Mouse (Mus musculus): ENCODE results near the gene Nfatc2. TPM values are rescaled to one million over a fixed set of nuclear protein-coding genes. Genes with fewer than 3 reads are reported as not detected.
A peak's percentile ranks its signal among the peaks of the same experiment; 100 is the strongest.

Nfatc2 gene
- polyA plus RNA-seq, 1 experiment from 2014 or later, result 2.6 TPM

GRCm38 (mm10) chr2:168573866-168574265, 27.6 kb downstream of the Nfatc2 start:
- Histone ChIP-seq H3K9ac (replicated peaks; ENCODE audit: low read length) (no peak overlapping the region), H3K9me3 (ENCODE audit: low read length) (0 out of 2 replicates have a peak, but pooled peaks cover 3% of the 10 kb centered on the region), H3K4me2 (replicated peaks; ENCODE audit: low read depth, low read length) (no peak overlapping the region), H3K4me1 (ENCODE audit: insufficient read depth, low read length) (peaks cover 29% of the 10 kb centered on the region), H3K27me3 (ENCODE audit: insufficient read depth, low read length) (no peaks in the 10 kb centered on the region), H3K36me3 (ENCODE audit: insufficient read depth, low read length) (peaks cover 7% of the 10 kb centered on the region; the same call in 1 of the 2 replicates), H3K27ac (ENCODE audit: low read length) (no peak overlapping the region; the same call in 1 of the 2 replicates), H3K4me3 (ENCODE audit: low read length) (no peak overlapping the region)
- 71% methylated on average over 3 of the region's 3 CpGs for WGBS
- ATAC-seq (ENCODE audit: low FRiP score, low TSS enrichment), result no peak

GRCm38 (mm10) chr2:168571241-168571640, 30.2 kb downstream of the Nfatc2 start:
- no peak overlapping the region for H3K27ac ChIP-seq (ENCODE audit: low read length)
- WGBS, result 94% methylated on average over 32 of the region's 32 CpGs
- no peak for ATAC-seq (ENCODE audit: low FRiP score, low TSS enrichment)
- 0 out of 2 replicates have a peak, but pooled peaks cover 7% of the 10 kb centered on the region for H3K9me3 ChIP-seq (ENCODE audit: low read length)
- no peaks in the 10 kb centered on the region for H3K27me3 ChIP-seq (ENCODE audit: insufficient read depth, low read length)
- H3K9ac ChIP-seq (replicated peaks; ENCODE audit: low read length), result no peak overlapping the region
- H3K4me2 ChIP-seq (replicated peaks; ENCODE audit: low read depth, low read length), result no peak overlapping the region
- peaks cover 9% of the 10 kb centered on the region for H3K4me1 ChIP-seq (ENCODE audit: insufficient read depth, low read length)
- H3K4me3 ChIP-seq (ENCODE audit: low read length), result no peak overlapping the region
- peaks cover 13% of the 10 kb centered on the region; the same call in 1 of the 2 replicates for H3K36me3 ChIP-seq (ENCODE audit: insufficient read depth, low read length)

GRCm38 (mm10) chr2:168565538-168566253, 35.8 kb downstream of the Nfatc2 start:
- Histone ChIP-seq H3K9ac (replicated peaks; ENCODE audit: low read length) (no peak overlapping the region), H3K4me3 (ENCODE audit: low read length) (no peak overlapping the region), H3K9me3 (ENCODE audit: low read length) (0 out of 2 replicates have a peak, but pooled peaks cover 4% of the 10 kb centered on the region), H3K27me3 (ENCODE audit: insufficient read depth, low read length) (0 out of 2 replicates have a peak, but pooled peaks cover 3% of the 10 kb centered on the region), H3K4me2 (replicated peaks; ENCODE audit: low read depth, low read length) (no peak overlapping the region), H3K4me1 (ENCODE audit: insufficient read depth, low read length) (peaks cover 11% of the 10 kb centered on the region), H3K36me3 (ENCODE audit: insufficient read depth, low read length) (peaks cover 10% of the 10 kb centered on the region; the same call in 1 of the 2 replicates), H3K27ac (ENCODE audit: low read length) (no peak overlapping the region)
- 75% methylated on average over 19 of the region's 19 CpGs for WGBS
- ATAC-seq (ENCODE audit: low FRiP score, low TSS enrichment), result no peak

GRCm38 (mm10) chr2:168563184-168563583, 38.3 kb downstream of the Nfatc2 start:
- peaks cover 14% of the 10 kb centered on the region for H3K4me1 ChIP-seq (ENCODE audit: insufficient read depth, low read length)
- no peak overlapping the region for H3K4me3 ChIP-seq (ENCODE audit: low read length)
- ATAC-seq (ENCODE audit: low FRiP score, low TSS enrichment), result peak; percentile 54; the same call in 1 of the 2 replicates
- H3K9ac ChIP-seq (replicated peaks; ENCODE audit: low read length), result peak overlapping the region; percentile 11; the same call in 1 of the 2 replicates
- H3K27ac ChIP-seq (ENCODE audit: low read length), result no peak overlapping the region
- 0 out of 2 replicates have a peak, but pooled peaks cover 6% of the 10 kb centered on the region for H3K36me3 ChIP-seq (ENCODE audit: insufficient read depth, low read length)
- WGBS, result 18% methylated on average over 12 of the region's 12 CpGs
- 0 out of 2 replicates have a peak, but pooled peaks cover 4% of the 10 kb centered on the region for H3K9me3 ChIP-seq (ENCODE audit: low read length)
- H3K4me2 ChIP-seq (replicated peaks; ENCODE audit: low read depth, low read length), result no peak overlapping the region
- H3K27me3 ChIP-seq (ENCODE audit: insufficient read depth, low read length), result 0 out of 2 replicates have a peak, but pooled peaks cover 3% of the 10 kb centered on the region

- Histone ChIP-seq H3K4me3 (ENCODE audit: low read length) (no peak overlapping the region), H3K27me3 (ENCODE audit: insufficient read depth, low read length) (peaks cover 1% of the 10 kb centered on the region; the same call in 1 of the 2 replicates), H3K27ac (ENCODE audit: low read length) (no peak overlapping the region), H3K4me1 (ENCODE audit: insufficient read depth, low read length) (peaks cover 53% of the 10 kb centered on the region), H3K9me3 (ENCODE audit: low read length) (no peaks in the 10 kb centered on the region), H3K4me2 (replicated peaks; ENCODE audit: low read depth, low read length) (no peak overlapping the region), H3K36me3 (ENCODE audit: insufficient read depth, low read length) (no peaks in the 10 kb centered on the region), H3K9ac (replicated peaks; ENCODE audit: low read length) (no peak overlapping the region)
- no peak for ATAC-seq (ENCODE audit: low FRiP score, low TSS enrichment)
- 32% methylated on average over 8 of the region's 8 CpGs for WGBS
These were observed 44.4 kb downstream of the Nfatc2 start for GRCm38 (mm10) chr2:168557035-168557434.

- no peaks in the 10 kb centered on the region; the same call in 1 of the 2 replicates for H3K27me3 ChIP-seq (ENCODE audit: insufficient read depth, low read length)
- peaks cover 56% of the 10 kb centered on the region for H3K4me1 ChIP-seq (ENCODE audit: insufficient read depth, low read length)
- no peak overlapping the region for H3K4me3 ChIP-seq (ENCODE audit: low read length)
- H3K27ac ChIP-seq (ENCODE audit: low read length), result 0 out of 2 replicates have a peak overlapping the region, but pooled peaks have one; percentile 13
- 0 out of 2 replicates have a peak overlapping the region, but pooled peaks have one; percentile 3 for H3K9ac ChIP-seq (replicated peaks; ENCODE audit: low read length)
- no peak overlapping the region for H3K4me2 ChIP-seq (replicated peaks; ENCODE audit: low read depth, low read length)
- no peak for ATAC-seq (ENCODE audit: low FRiP score, low TSS enrichment)
- no peaks in the 10 kb centered on the region for H3K9me3 ChIP-seq (ENCODE audit: low read length)
- WGBS, result 49% methylated on average over 23 of the region's 23 CpGs
- H3K36me3 ChIP-seq (ENCODE audit: insufficient read depth, low read length), result no peaks in the 10 kb centered on the region
These were observed 45.4 kb downstream of the Nfatc2 start for GRCm38 (mm10) chr2:168555897-168556670.

- Histone ChIP-seq H3K9me3 (ENCODE audit: low read length) (no peaks in the 10 kb centered on the region), H3K36me3 (ENCODE audit: insufficient read depth, low read length) (no peaks in the 10 kb centered on the region), H3K27ac (ENCODE audit: low read length) (peak overlapping the region; percentile 79), H3K9ac (replicated peaks; ENCODE audit: low read length) (peak overlapping the region; percentile 43), H3K4me2 (replicated peaks; ENCODE audit: low read depth, low read length) (peak overlapping the region; percentile 13), H3K4me3 (ENCODE audit: low read length) (no peak overlapping the region), H3K27me3 (ENCODE audit: insufficient read depth, low read length) (no peaks in the 10 kb centered on the region; the same call in 1 of the 2 replicates), H3K4me1 (ENCODE audit: insufficient read depth, low read length) (peaks cover 66% of the 10 kb centered on the region)
- 13% methylated on average over 18 of the region's 18 CpGs for WGBS
- peak; percentile 33; the same call in 1 of the 2 replicates for ATAC-seq (ENCODE audit: low FRiP score, low TSS enrichment)
These were observed 47.9 kb downstream of the Nfatc2 start for GRCm38 (mm10) chr2:168553541-168553961.

GRCm38 (mm10) chr2:168552405-168552804, 49.1 kb downstream of the Nfatc2 start:
- Histone ChIP-seq H3K4me1 (ENCODE audit: insufficient read depth, low read length) (peaks cover 66% of the 10 kb centered on the region), H3K4me3 (ENCODE audit: low read length) (no peak overlapping the region), H3K4me2 (replicated peaks; ENCODE audit: low read depth, low read length) (no peak overlapping the region; the same call in 1 of the 2 replicates), H3K27ac (ENCODE audit: low read length) (peak overlapping the region; percentile 79), H3K9me3 (ENCODE audit: low read length) (no peaks in the 10 kb centered on the region), H3K9ac (replicated peaks; ENCODE audit: low read length) (no peak overlapping the region), H3K36me3 (ENCODE audit: insufficient read depth, low read length) (no peaks in the 10 kb centered on the region), H3K27me3 (ENCODE audit: insufficient read depth, low read length) (no peaks in the 10 kb centered on the region; the same call in 1 of the 2 replicates)
- 32% methylated on average over 5 of the region's 5 CpGs for WGBS
- ATAC-seq (ENCODE audit: low FRiP score, low TSS enrichment), result peak; percentile 62; the same call in 1 of the 2 replicates

- Histone ChIP-seq H3K9ac (replicated peaks; ENCODE audit: low read length) (no peak overlapping the region), H3K27ac (ENCODE audit: low read length) (no peak overlapping the region), H3K4me2 (replicated peaks; ENCODE audit: low read depth, low read length) (no peak overlapping the region), H3K4me1 (ENCODE audit: insufficient read depth, low read length) (peaks cover 56% of the 10 kb centered on the region), H3K36me3 (ENCODE audit: insufficient read depth, low read length) (no peaks in the 10 kb centered on the region), H3K27me3 (ENCODE audit: insufficient read depth, low read length) (no peaks in the 10 kb centered on the region; the same call in 1 of the 2 replicates), H3K4me3 (ENCODE audit: low read length) (no peak overlapping the region), H3K9me3 (ENCODE audit: low read length) (no peaks in the 10 kb centered on the region)
- WGBS, result 81% methylated on average over 7 of the region's 7 CpGs
- no peak for ATAC-seq (ENCODE audit: low FRiP score, low TSS enrichment)
These were observed 50.2 kb downstream of the Nfatc2 start for GRCm38 (mm10) chr2:168551218-168551617.

All from kidney, embryonic 16.5 days (tissue).